Mouse (Mus musculus) erythroblast, embryonic 14.5 days (primary cell): ENCODE measurements around the gene Il9r.

Experiments
- GATA1 ChIP-seq: IDR thresholded peaks from 2 replicates; pipeline ENCODE4 v1.6.1; 2012; ENCODE audit warnings: low read length, inconsistent platforms, mixed read lengths
- TAL1 ChIP-seq: IDR thresholded peaks from 3 replicates; pipeline ENCODE4 v1.6.1; 2012; ENCODE audit warnings: low read length, inconsistent platforms, mixed read lengths

DNA sequence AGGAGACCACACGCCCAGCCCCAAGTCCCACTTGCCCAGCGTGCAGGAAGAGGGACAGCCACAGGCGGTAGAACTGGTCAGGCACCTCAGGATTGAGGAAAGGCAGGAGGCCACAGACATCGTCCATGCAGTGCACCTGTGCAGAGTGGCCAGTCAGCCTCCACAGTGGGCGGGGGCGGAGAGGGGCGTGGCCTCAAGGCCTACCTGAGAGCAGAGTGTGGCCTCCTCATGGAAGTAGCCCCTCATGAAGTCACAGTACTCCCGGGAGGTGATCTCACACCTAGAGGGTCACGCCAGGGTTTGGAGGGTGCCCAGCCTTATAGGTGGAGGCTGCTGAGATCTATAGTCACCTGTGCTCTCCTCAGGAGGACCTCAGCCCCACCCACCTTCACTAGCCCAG lies 10.5 kb upstream of the Il9r start:
- TF ChIP-seq GATA1 = no peak
- no peak for TF ChIP-seq TAL1
